Mouse (Mus musculus) embryonic fibroblast, embryonic 13.5 days (primary cell): ENCODE data around the gene Dpyd.

Source experiments
- CTCF ChIP-seq: IDR thresholded peaks from 2 replicates; pipeline ENCODE4 v1.5.1; 2011; ENCODE audit warnings: mild to moderate bottlenecking, control low read depth, low read length, moderate library complexity, borderline replicate concordance; ENCODE audit not compliant: insufficient read depth
- POLR2A ChIP-seq: IDR thresholded peaks from 2 replicates; pipeline ENCODE4 v1.6.1; 2011; ENCODE audit warnings: low read depth, mild to moderate bottlenecking, control low read depth, low read length, moderate library complexity

DNA sequence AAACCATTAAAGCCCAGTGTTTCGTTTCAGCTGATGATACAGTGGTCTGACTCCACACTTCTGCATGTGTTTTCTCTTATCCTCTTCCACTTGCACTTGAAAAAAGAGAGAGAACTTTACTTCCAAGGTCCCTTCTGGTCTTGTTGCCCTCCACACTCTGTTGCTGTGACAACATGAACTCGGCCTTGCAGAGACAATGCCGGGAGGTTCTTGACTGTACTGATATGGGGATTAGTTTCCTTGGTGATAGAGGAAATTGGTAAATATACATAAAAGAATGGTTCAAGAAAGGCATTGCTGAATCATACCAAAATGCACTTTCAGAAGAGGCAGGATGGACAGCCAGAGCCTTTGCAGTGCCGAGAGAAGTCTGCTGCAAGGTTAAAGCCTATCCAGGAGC is 633.7 kb downstream of the Dpyd start:
- TF ChIP-seq POLR2A (no peak), CTCF (no peak)
